Mouse (Mus musculus): ENCODE measurements around the gene Bcl11a. TPM values are rescaled to one million over a fixed set of nuclear protein-coding genes. Genes with fewer than 3 reads are reported as not detected.

Bcl11a gene
- polyA plus RNA-seq, 1 experiment: not detected

- Histone ChIP-seq H3K4me2 (ENCODE audit: low read depth) (peak overlapping the region; percentile 12), H3ac (ENCODE audit: control insufficient read depth, insufficient read length) (no peak overlapping the region), H3K4me3 (no peak overlapping the region), H3K36me3 (ENCODE audit: control insufficient read depth, insufficient read depth) (no peaks in the 10 kb centered on the region), H3K27me3 (ENCODE audit: control insufficient read depth, insufficient read depth, insufficient read length) (peaks cover 70% of the 10 kb centered on the region), H3K79me2 (ENCODE audit: control insufficient read depth, insufficient read depth) (no peaks in the 10 kb centered on the region)
- TF ChIP-seq CEBPB (IDR thresholded peaks at IDR 0.05; ENCODE audit: insufficient read depth, poor library complexity, severe bottlenecking): no peak
Measured at GRCm38 (mm10) chr11:24078706-24079316, 955 bp downstream of the Bcl11a start.

- Histone ChIP-seq H3K36me3 (ENCODE audit: control insufficient read depth, insufficient read depth) (no peaks in the 10 kb centered on the region), H3K4me2 (ENCODE audit: low read depth) (peak overlapping the region; percentile 56), H3K27me3 (ENCODE audit: control insufficient read depth, insufficient read depth, insufficient read length) (peaks cover 68% of the 10 kb centered on the region), H3K79me2 (ENCODE audit: control insufficient read depth, insufficient read depth) (no peaks in the 10 kb centered on the region), H3K4me3 (no peak overlapping the region), H3ac (ENCODE audit: control insufficient read depth, insufficient read length) (no peak overlapping the region)
- TF ChIP-seq MYOG (IDR thresholded peaks at IDR 0.05; ENCODE audit: control insufficient read depth in 1 of 3, insufficient read depth in 1 of 3, insufficient read length in 2 of 3, low read depth in 2 of 3) (no peak), SRF (IDR thresholded peaks at IDR 0.05; ENCODE audit: control insufficient read depth, insufficient read length, low read depth) (no peak), E2F4 (IDR thresholded peaks at IDR 0.05; ENCODE audit: insufficient read depth) (no peak), CEBPB (IDR thresholded peaks at IDR 0.05; ENCODE audit: insufficient read depth, poor library complexity, severe bottlenecking) (no peak)
Measured at GRCm38 (mm10) chr11:24079392-24080391, 1.8 kb downstream of the Bcl11a start.

- no peak overlapping the region for H3K4me3 ChIP-seq
- no peaks in the 10 kb centered on the region for H3K79me2 ChIP-seq (ENCODE audit: control insufficient read depth, insufficient read depth)
- H3K4me2 ChIP-seq (ENCODE audit: low read depth): no peak overlapping the region
- peaks cover 68% of the 10 kb centered on the region for H3K27me3 ChIP-seq (ENCODE audit: control insufficient read depth, insufficient read depth, insufficient read length)
- H3K36me3 ChIP-seq (ENCODE audit: control insufficient read depth, insufficient read depth): no peaks in the 10 kb centered on the region
- TF ChIP-seq MYOD1 (IDR thresholded peaks at IDR 0.05; ENCODE audit: control insufficient read depth in 1 of 3, insufficient read length in 2 of 3, low read depth in 2 of 3) (no peak), POLR2A (IDR thresholded peaks at IDR 0.05; ENCODE audit: insufficient read length, low read depth) (no peak), TCF3 (IDR thresholded peaks at IDR 0.05; ENCODE audit: insufficient read length, low read depth) (no peak), CEBPB (IDR thresholded peaks at IDR 0.05; ENCODE audit: insufficient read depth, poor library complexity, severe bottlenecking) (no peak), REST (IDR thresholded peaks at IDR 0.05; ENCODE audit: insufficient read depth, insufficient read length) (no peak), MAX (IDR thresholded peaks at IDR 0.05; ENCODE audit: low read depth) (no peak), MYOG (IDR thresholded peaks at IDR 0.05; ENCODE audit: control insufficient read depth in 1 of 3, insufficient read depth in 1 of 3, insufficient read length in 2 of 3, low read depth in 2 of 3) (no peak), POLR2AphosphoS2 (IDR thresholded peaks at IDR 0.05; ENCODE audit: insufficient read length, low read depth) (no peak)
- H3ac ChIP-seq (ENCODE audit: control insufficient read depth, insufficient read length): no peak overlapping the region
Measured at GRCm38 (mm10) chr11:24080541-24080940, 2.7 kb downstream of the Bcl11a start.

- TF ChIP-seq POLR2AphosphoS2 (IDR thresholded peaks at IDR 0.05; ENCODE audit: insufficient read length, low read depth) (no peak), SRF (IDR thresholded peaks at IDR 0.05; ENCODE audit: control insufficient read depth, insufficient read length, low read depth) (no peak), MAX (IDR thresholded peaks at IDR 0.05; ENCODE audit: low read depth) (no peak), E2F4 (IDR thresholded peaks at IDR 0.05; ENCODE audit: insufficient read depth) (no peak), CEBPB (IDR thresholded peaks at IDR 0.05; ENCODE audit: insufficient read depth, poor library complexity, severe bottlenecking) (no peak), POLR2A (IDR thresholded peaks at IDR 0.05; ENCODE audit: insufficient read length, low read depth) (no peak), TCF12 (IDR thresholded peaks at IDR 0.05; ENCODE audit: insufficient read depth, poor library complexity, severe bottlenecking) (no peak), MYOG (IDR thresholded peaks at IDR 0.05; ENCODE audit: control insufficient read depth in 1 of 3, insufficient read depth in 1 of 3, insufficient read length in 2 of 3, low read depth in 2 of 3) (no peak), TCF3 (IDR thresholded peaks at IDR 0.05; ENCODE audit: insufficient read length, low read depth) (no peak), REST (IDR thresholded peaks at IDR 0.05; ENCODE audit: insufficient read depth, insufficient read length) (no peak)
- H3ac ChIP-seq (ENCODE audit: control insufficient read depth, insufficient read length): no peak overlapping the region
- no peaks in the 10 kb centered on the region for H3K79me2 ChIP-seq (ENCODE audit: control insufficient read depth, insufficient read depth)
- H3K36me3 ChIP-seq (ENCODE audit: control insufficient read depth, insufficient read depth): no peaks in the 10 kb centered on the region
- H3K4me3 ChIP-seq: no peak overlapping the region
- peaks cover 62% of the 10 kb centered on the region for H3K27me3 ChIP-seq (ENCODE audit: control insufficient read depth, insufficient read depth, insufficient read length)
- H3K4me2 ChIP-seq (ENCODE audit: low read depth): no peak overlapping the region
Measured at GRCm38 (mm10) chr11:24081016-24081686, 3.3 kb downstream of the Bcl11a start.
